Mouse (Mus musculus) olfactory bulb, adult 2 months (tissue): ENCODE results near the gene Tmem189.

Experiments
- CTCF ChIP-seq: fragments of 200-500 bp; IDR thresholded peaks from 2 replicates; pipeline ENCODE4 v1.5.1; 2012; ENCODE audit warnings: low read depth, mild to moderate bottlenecking, low read length, moderate library complexity; ENCODE audit not compliant: insufficient read depth
- POLR2A ChIP-seq: fragments of 200-500 bp; IDR thresholded peaks from 2 replicates; pipeline ENCODE4 v1.6.1; 2012; ENCODE audit warnings: mild to moderate bottlenecking, low read depth, low read length, moderate library complexity; ENCODE audit not compliant: insufficient read depth

- no peak for TF ChIP-seq POLR2A
- TF ChIP-seq CTCF: no peak
Measured at GRCm38 (mm10) chr2:167672212-167672685, 17.4 kb downstream of the Tmem189 start.
